Mouse (Mus musculus): ENCODE measurements around the gene Lao1. TPM values are rescaled to one million over a fixed set of nuclear protein-coding genes. Genes with fewer than 3 reads are reported as not detected.
"Not testable (repeated sequence)": the region's sequence is repeated elsewhere in the genome, so short reads cannot be mapped to it uniquely, and the experiment has no call there.

Gene Lao1
- total RNA-seq (2021), result 0.33 and 0.60 TPM in 2 replicates
- long read RNA-seq, experiment 1, result 0 reads
- long read RNA-seq, experiment 2, result 0 reads

- DNase-seq, result peak; percentile 35
These were observed at the start of gene Lao1 for GRCm38 (mm10) chr4:118961141-118961628. Lao1 (plus strand) TSS chr4:118961578.

GRCm38 (mm10) chr4:118917365-118917764 is 44.0 kb upstream of the Lao1 start, which contains the start of gene Olfr1329:
Olfr1329 (minus strand) TSS chr4:118917465.
- not testable (repeated sequence) for DNase-seq

- not testable (repeated sequence) for DNase-seq
These were observed 30.1 kb upstream of the Lao1 start for GRCm38 (mm10) chr4:118931326-118931725.

GRCm38 (mm10) chr4:118938512-118938911 is 22.9 kb upstream of the Lao1 start, which contains the start of gene Olfr1328:
Olfr1328 (minus strand) TSS chr4:118938612.
- DNase-seq, result no peak

- no peak for DNase-seq
These were observed 2.6 kb upstream of the Lao1 start for GRCm38 (mm10) chr4:118958812-118959211.

GRCm38 (mm10) chr4:118967711-118968110 is 6.3 kb downstream of the Lao1 start:
- no peak for DNase-seq

GRCm38 (mm10) chr4:118973281-118973680 is 11.9 kb downstream of the Lao1 start:
- no peak for DNase-seq

- DNase-seq, result no peak
These were observed 23.9 kb downstream of the Lao1 start for GRCm38 (mm10) chr4:118985291-118985690.

- peak; percentile 41 for DNase-seq
These were observed 27.2 kb downstream of the Lao1 start for GRCm38 (mm10) chr4:118988535-118988934.

- DNase-seq, result no peak
These were observed 28.0 kb downstream of the Lao1 start for GRCm38 (mm10) chr4:118989331-118989730.

GRCm38 (mm10) chr4:118991797-118992196 is 30.4 kb downstream of the Lao1 start:
- DNase-seq, result no peak

- DNase-seq, result no peak
These were observed 35.8 kb downstream of the Lao1 start for GRCm38 (mm10) chr4:118997127-118997542.

- DNase-seq, result no peak
These were observed 38.5 kb downstream of the Lao1 start for GRCm38 (mm10) chr4:118999691-119000486.

GRCm38 (mm10) chr4:119001696-119002095 is 40.3 kb downstream of the Lao1 start:
- no peak for DNase-seq

- no peak for DNase-seq
These were observed 41.1 kb downstream of the Lao1 start for GRCm38 (mm10) chr4:119002512-119002911.

GRCm38 (mm10) chr4:119004178-119004577 is 42.8 kb downstream of the Lao1 start:
- peak; percentile 62 for DNase-seq

GRCm38 (mm10) chr4:119004613-119005339 is 43.4 kb downstream of the Lao1 start:
- peak; percentile 93 for DNase-seq

- no peak for DNase-seq
These were observed 46.2 kb downstream of the Lao1 start for GRCm38 (mm10) chr4:119007602-119008001.

- no peak for DNase-seq
These were observed 47.1 kb downstream of the Lao1 start for GRCm38 (mm10) chr4:119008476-119008875.

GRCm38 (mm10) chr4:119009814-119010213 is 48.4 kb downstream of the Lao1 start:
- DNase-seq, result no peak

- no peak for DNase-seq
These were observed 49.8 kb downstream of the Lao1 start for GRCm38 (mm10) chr4:119011050-119011680.

- no peak for DNase-seq
These were observed 51.7 kb downstream of the Lao1 start for GRCm38 (mm10) chr4:119013031-119013430.

Data from adrenal gland, postnatal 14 days (tissue).